Mouse (Mus musculus) hindbrain, embryonic 15.5 days (tissue): ENCODE measurements around the gene Arhgap23. TPM values are rescaled to one million over a fixed set of nuclear protein-coding genes. Genes with fewer than 3 reads are reported as not detected.
A peak's percentile ranks its signal among the peaks of the same experiment; 100 is the strongest.

ENCODE experiments used
- ATAC-seq: fragments of 200-750 bp; cut with Nextera tagmentation; 2 replicates; pipeline ENCODE4 v1.8.0; 2017; ENCODE audit warnings: low read depth, moderate number of reproducible peaks, moderate TSS enrichment; ENCODE audit not compliant: low FRiP score
- H3K27ac ChIP-seq: fragments of 300-500 bp; sonication (generic); replicated peaks from 2 replicates; pipeline ENCODE4 v1.5.1; 2015; ENCODE audit warnings: mild to moderate bottlenecking, inconsistent platforms
- H3K27me3 ChIP-seq: fragments of 300-500 bp; sonication (generic); 2 replicates; pipeline ENCODE4 v1.6.1; 2015; ENCODE audit warnings: control low read depth, inconsistent platforms
- H3K36me3 ChIP-seq: fragments of 300-500 bp; sonication (generic); 2 replicates; pipeline ENCODE4 v1.6.1; 2015; ENCODE audit warnings: control low read depth, inconsistent platforms
- H3K4me1 ChIP-seq: fragments of 300-500 bp; sonication (generic); replicated peaks from 2 replicates; pipeline ENCODE4 v1.6.1; 2015; ENCODE audit warnings: control low read depth, inconsistent platforms
- H3K4me2 ChIP-seq: fragments of 300-500 bp; sonication (generic); 2 replicates; pipeline ENCODE4 v1.6.1; 2015; ENCODE audit warnings: moderate library complexity, mild to moderate bottlenecking, inconsistent platforms
- H3K4me3 ChIP-seq: fragments of 300-500 bp; sonication (generic); 2 replicates; pipeline ENCODE4 v1.5.1; 2015; ENCODE audit warnings: mild to moderate bottlenecking, inconsistent platforms
- H3K9ac ChIP-seq: fragments of 300-500 bp; sonication (generic); 2 replicates; pipeline ENCODE4 v1.6.1; 2015; ENCODE audit warnings: inconsistent platforms
- H3K9me3 ChIP-seq: fragments of 300-500 bp; sonication (generic); 2 replicates; pipeline ENCODE4 v1.6.1; 2016; ENCODE audit warnings: control low read depth, inconsistent platforms
- WGBS: fragments of 180-500 bp; shearing (Covaris S2); methylation state at CpG from one replicate; pipeline ENCODE4 v1.1.7; 2015; 5-methylcytosine and 5-hydroxymethylcytosine counted together
- polyA plus RNA-seq: library from polyadenylated mRNA; unstranded; fragments of >200 nt; fragmentation: Nextera tagmentation; extraction: Ambion mirVana; gene quantifications from 2 replicates; pipeline ENCODE4 v1.2.1, GENCODE M21; 2015

Arhgap23 gene
- polyA plus RNA-seq, 1 experiment from 2014 or later: 10.1 TPM

GRCm38 (mm10) chr11:97542171-97543150, 127.1 kb downstream of the Arhgap23 start:
- Histone ChIP-seq H3K9me3 (no peaks in the 10 kb centered on the region), H3K4me2 (no peak overlapping the region), H3K4me1 (peaks cover 67% of the 10 kb centered on the region), H3K36me3 (no peaks in the 10 kb centered on the region), H3K9ac (no peak overlapping the region), H3K27ac (peak overlapping the region; percentile 18), H3K4me3 (no peak overlapping the region), H3K27me3 (peaks cover 3% of the 10 kb centered on the region; the same call in 1 of the 2 replicates)
- peak; percentile 3; the same call in 1 of the 2 replicates for ATAC-seq
- WGBS: 73% methylated on average over 22 of the region's 22 CpGs

- Histone ChIP-seq H3K9me3 (no peaks in the 10 kb centered on the region), H3K9ac (no peak overlapping the region), H3K4me3 (no peak overlapping the region), H3K27me3 (peaks cover 4% of the 10 kb centered on the region), H3K36me3 (no peaks in the 10 kb centered on the region), H3K27ac (peak overlapping the region; percentile 18), H3K4me1 (peaks cover 66% of the 10 kb centered on the region), H3K4me2 (no peak overlapping the region)
- 29% methylated on average over 12 of the region's 12 CpGs for WGBS
- ATAC-seq: peak; percentile 40; the same call in 1 of the 2 replicates
Observed at GRCm38 (mm10) chr11:97543181-97543733, 127.9 kb downstream of the Arhgap23 start.

- peaks cover 66% of the 10 kb centered on the region for H3K4me1 ChIP-seq
- no peak overlapping the region for H3K9ac ChIP-seq
- H3K9me3 ChIP-seq: no peaks in the 10 kb centered on the region
- no peak overlapping the region for H3K4me3 ChIP-seq
- WGBS: 79% methylated on average over 9 of the region's 9 CpGs
- no peak overlapping the region for H3K27ac ChIP-seq
- no peak overlapping the region for H3K4me2 ChIP-seq
- peaks cover 5% of the 10 kb centered on the region for H3K27me3 ChIP-seq
- no peak for ATAC-seq
- H3K36me3 ChIP-seq: no peaks in the 10 kb centered on the region
Observed at GRCm38 (mm10) chr11:97543883-97544282, 128.6 kb downstream of the Arhgap23 start.

GRCm38 (mm10) chr11:97545808-97546560, 130.7 kb downstream of the Arhgap23 start:
- peak overlapping the region; percentile 90 for H3K4me2 ChIP-seq
- no peaks in the 10 kb centered on the region for H3K36me3 ChIP-seq
- peaks cover 15% of the 10 kb centered on the region for H3K27me3 ChIP-seq
- no peak overlapping the region for H3K27ac ChIP-seq
- peak overlapping the region; percentile 54; the same call in 1 of the 2 replicates for H3K9ac ChIP-seq
- peak overlapping the region; percentile 50 for H3K4me3 ChIP-seq
- 9% methylated on average over 26 of the region's 26 CpGs for WGBS
- ATAC-seq: no peak
- peaks cover 49% of the 10 kb centered on the region for H3K4me1 ChIP-seq
- H3K9me3 ChIP-seq: no peaks in the 10 kb centered on the region

- Histone ChIP-seq H3K27ac (no peak overlapping the region), H3K36me3 (no peaks in the 10 kb centered on the region), H3K9ac (peak overlapping the region; percentile 54), H3K4me3 (peak overlapping the region; percentile 50), H3K4me1 (peaks cover 50% of the 10 kb centered on the region), H3K27me3 (peaks cover 17% of the 10 kb centered on the region), H3K9me3 (no peaks in the 10 kb centered on the region), H3K4me2 (peak overlapping the region; percentile 90)
- 1% methylated on average over 20 of the region's 73 CpGs for WGBS
- 0 out of 2 replicates have a peak, but pooled peaks have one; percentile 25 for ATAC-seq
Observed at GRCm38 (mm10) chr11:97546804-97547411, 131.6 kb downstream of the Arhgap23 start.

- H3K9me3 ChIP-seq: no peaks in the 10 kb centered on the region
- no peak for ATAC-seq
- no peak overlapping the region for H3K9ac ChIP-seq
- no peak overlapping the region for H3K27ac ChIP-seq
- WGBS: 75% methylated on average over 12 of the region's 12 CpGs
- H3K36me3 ChIP-seq: no peaks in the 10 kb centered on the region
- peaks cover 51% of the 10 kb centered on the region for H3K4me1 ChIP-seq
- H3K4me2 ChIP-seq: no peak overlapping the region
- H3K27me3 ChIP-seq: peaks cover 17% of the 10 kb centered on the region
- no peak overlapping the region for H3K4me3 ChIP-seq
Observed at GRCm38 (mm10) chr11:97547957-97548706, 132.8 kb downstream of the Arhgap23 start.

GRCm38 (mm10) chr11:97548757-97549156, 133.4 kb downstream of the Arhgap23 start:
- no peak overlapping the region for H3K4me2 ChIP-seq
- 65% methylated on average over 8 of the region's 8 CpGs for WGBS
- H3K36me3 ChIP-seq: no peaks in the 10 kb centered on the region
- peaks cover 17% of the 10 kb centered on the region for H3K27me3 ChIP-seq
- no peaks in the 10 kb centered on the region for H3K9me3 ChIP-seq
- peaks cover 45% of the 10 kb centered on the region for H3K4me1 ChIP-seq
- H3K27ac ChIP-seq: no peak overlapping the region
- H3K4me3 ChIP-seq: no peak overlapping the region
- no peak for ATAC-seq
- no peak overlapping the region for H3K9ac ChIP-seq

Other genes starting within 250 kb of the Arhgap23 start
- 31.8 and 33.9 TPM in 2 replicates for gene Kpnb1, start 227.7 kb upstream of the Arhgap23 start, polyA plus RNA-seq
- gene Npepps, start 134.9 kb upstream of the Arhgap23 start, polyA plus RNA-seq: 131 and 142 TPM in 2 replicates
- gene Mrpl45, start 99.8 kb upstream of the Arhgap23 start, polyA plus RNA-seq: 36.8 and 38.2 TPM in 2 replicates
- gene Gpr179, start 63.5 kb upstream of the Arhgap23 start, polyA plus RNA-seq: 0.12 and 0.30 TPM in 2 replicates
- gene Socs7, start 53.0 kb upstream of the Arhgap23 start, polyA plus RNA-seq: 9.0 and 9.5 TPM in 2 replicates
- gene 4933428G20Rik, start 84.8 kb downstream of the Arhgap23 start, polyA plus RNA-seq: 1.2 and 1.3 TPM in 2 replicates
- 11.9 TPM in 2 replicates for gene Srcin1, start 160.7 kb downstream of the Arhgap23 start, polyA plus RNA-seq
- gene Epop, start 214.2 kb downstream of the Arhgap23 start, polyA plus RNA-seq: 2.6 and 3.0 TPM in 2 replicates
- 3.4 and 3.5 TPM in 2 replicates for gene Mllt6, start 247.9 kb downstream of the Arhgap23 start, polyA plus RNA-seq